Mouse (Mus musculus) ES-E14 (cell line): Measurements from ENCODE around the gene Olfr849.

Experiments
- CHD2 ChIP-seq: IDR thresholded peaks from 2 replicates; pipeline ENCODE4 v1.6.1; 2014; ENCODE audit warnings: mild to moderate bottlenecking, low read depth, low read length, inconsistent platforms
- HCFC1 ChIP-seq: IDR thresholded peaks from 2 replicates; pipeline ENCODE4 v1.6.1; 2012; ENCODE audit warnings: low read length, inconsistent platforms, borderline replicate concordance; ENCODE audit not compliant: insufficient read depth
- MAFK ChIP-seq: IDR thresholded peaks from 2 replicates; pipeline ENCODE4 v1.6.1; 2014; ENCODE audit warnings: mild to moderate bottlenecking, low read depth, low read length, inconsistent platforms; ENCODE audit not compliant: insufficient read depth
- ZC3H11A ChIP-seq: IDR thresholded peaks from 2 replicates; pipeline ENCODE4 v1.6.1; 2012; ENCODE audit warnings: low read depth, mild to moderate bottlenecking, inconsistent platforms, low read length, borderline replicate concordance
- ZNF384 ChIP-seq: IDR thresholded peaks from 2 replicates; pipeline ENCODE4 v1.6.1; 2012; ENCODE audit warnings: low read depth, low read length, inconsistent platforms

DNA sequence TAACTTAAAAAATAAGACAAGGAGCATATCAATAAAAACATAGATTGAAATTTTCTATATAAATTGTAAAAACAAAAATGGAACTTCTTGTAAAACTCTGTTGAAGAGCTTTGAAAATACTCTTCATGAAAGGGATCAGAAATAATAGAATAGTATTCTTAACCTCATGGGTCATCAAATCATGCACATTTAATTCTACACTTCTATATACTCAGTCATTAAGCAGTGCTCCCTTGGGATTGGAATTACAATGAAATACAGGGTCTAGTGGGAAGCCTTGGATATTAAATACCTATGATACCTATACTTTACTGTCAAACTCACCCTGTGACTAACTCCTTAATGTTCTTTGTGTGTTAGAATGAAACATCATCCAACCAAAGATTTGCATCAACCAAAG lies 52.9 kb downstream of the Olfr849 start, which contains the start of gene Olfr851:
- no peak for TF ChIP-seq HCFC1
- no peak for TF ChIP-seq MAFK
- TF ChIP-seq ZC3H11A, result no peak
- no peak for TF ChIP-seq CHD2
- TF ChIP-seq ZNF384, result no peak
